Mouse (Mus musculus) adrenal gland, adult 2 months (tissue): Measurements from ENCODE around the gene Ctso. TPM values are rescaled to one million over a fixed set of nuclear protein-coding genes. Genes with fewer than 3 reads are reported as not detected.

Experiments
- DNase-seq: peaks from one replicate; pipeline ENCODE4 v3.0.0; 2021
- long read RNA-seq: library from polyadenylated mRNA; stranded (forward); transcript quantifications from one replicate; pipeline ENCODE4 v2.0.0, GENCODE M21; 2021
- polyA plus RNA-seq: library from polyadenylated mRNA; depleted of rRNA; stranded (reverse); fragments of >200 nt; gene quantifications from 2 replicates; pipeline ENCODE4 v1.2.3, GENCODE M21; 2012; rRNA removed
- total RNA-seq, 2 experiments: library from RNA; stranded (reverse); gene quantifications; 2 replicates each; pipeline ENCODE4 v1.2.3; 2021

Gene Ctso
- total RNA-seq (10 to 100 TPM; 32.6 to 68.2 TPM), polyA plus RNA-seq (9.0 and 10.0 TPM in 2 replicates)
- long read RNA-seq, transcript Ctso-201 (8 exons, 3,468 nt): major isoform, 47 of 53 reads
- long read RNA-seq, partial matches to known transcripts: 1 of 53 reads
- long read RNA-seq, other reads (novel, unspliced or antisense): 4 of 53 reads

- peak; percentile 92 for DNase-seq
These were observed at the start of gene Ctso for GRCm38 (mm10) chr3:81932141-81933101. Gene Ctso, plus strand, starts transcription at chr3:81932601.

DNA sequence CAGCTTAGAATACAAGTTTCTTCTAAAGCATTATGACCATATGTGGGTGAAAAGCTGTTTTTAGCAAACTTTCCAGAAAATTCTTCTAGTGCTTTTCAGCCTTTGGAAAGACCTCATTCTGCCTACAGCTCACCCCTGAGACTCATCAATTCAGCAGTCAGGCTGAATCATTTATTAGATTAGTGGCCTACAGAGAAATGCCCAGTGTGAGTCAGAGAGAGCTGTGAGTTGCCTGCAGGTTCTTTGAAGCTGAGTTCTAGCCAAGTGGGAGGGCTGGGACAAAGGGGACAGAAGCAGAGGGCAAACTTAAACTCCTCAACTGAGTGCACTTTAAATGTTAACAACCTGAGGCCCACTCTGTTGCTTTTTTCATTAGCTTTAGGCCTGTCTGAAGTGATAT lies 48.5 kb upstream of the Ctso start:
- DNase-seq: peak; percentile 75

DNA sequence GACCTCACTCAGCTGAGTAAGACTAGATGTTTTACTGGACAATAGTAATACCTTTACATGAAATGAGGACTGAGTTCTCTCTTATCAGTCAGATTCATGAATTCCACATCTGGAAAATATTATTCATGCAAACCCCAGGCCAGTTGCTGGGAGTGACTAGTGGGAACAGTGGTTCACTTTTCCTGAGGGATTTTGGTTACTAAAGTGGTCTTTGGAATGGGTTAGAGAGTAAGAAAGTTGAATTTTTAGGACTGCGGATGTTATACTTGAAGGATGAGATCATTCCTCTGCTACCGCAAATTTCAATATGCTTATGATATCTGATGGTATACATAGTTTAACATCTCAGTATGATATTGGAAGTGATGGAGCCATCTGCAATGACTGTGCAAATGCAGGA lies 46.8 kb upstream of the Ctso start:
- no peak for DNase-seq

DNA sequence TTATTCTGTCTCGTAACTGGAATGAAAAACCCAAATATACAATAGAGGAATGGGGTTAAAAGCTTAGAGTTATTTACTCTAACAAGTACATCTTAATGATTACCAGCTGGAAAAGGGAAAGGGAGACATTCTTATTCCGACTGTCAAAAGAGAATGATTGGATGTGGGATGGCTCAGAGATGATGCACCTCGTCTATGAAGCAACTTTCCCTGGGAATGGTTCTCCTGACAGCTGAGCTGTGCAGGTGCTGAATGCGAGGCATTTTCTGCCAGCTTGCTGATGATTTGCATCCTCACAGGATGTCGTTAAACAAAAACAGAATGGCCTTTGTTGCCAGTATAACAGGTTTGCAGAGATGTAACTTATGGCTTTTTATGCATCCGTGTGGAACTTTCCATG lies 43.3 kb upstream of the Ctso start:
- DNase-seq: no peak

DNA sequence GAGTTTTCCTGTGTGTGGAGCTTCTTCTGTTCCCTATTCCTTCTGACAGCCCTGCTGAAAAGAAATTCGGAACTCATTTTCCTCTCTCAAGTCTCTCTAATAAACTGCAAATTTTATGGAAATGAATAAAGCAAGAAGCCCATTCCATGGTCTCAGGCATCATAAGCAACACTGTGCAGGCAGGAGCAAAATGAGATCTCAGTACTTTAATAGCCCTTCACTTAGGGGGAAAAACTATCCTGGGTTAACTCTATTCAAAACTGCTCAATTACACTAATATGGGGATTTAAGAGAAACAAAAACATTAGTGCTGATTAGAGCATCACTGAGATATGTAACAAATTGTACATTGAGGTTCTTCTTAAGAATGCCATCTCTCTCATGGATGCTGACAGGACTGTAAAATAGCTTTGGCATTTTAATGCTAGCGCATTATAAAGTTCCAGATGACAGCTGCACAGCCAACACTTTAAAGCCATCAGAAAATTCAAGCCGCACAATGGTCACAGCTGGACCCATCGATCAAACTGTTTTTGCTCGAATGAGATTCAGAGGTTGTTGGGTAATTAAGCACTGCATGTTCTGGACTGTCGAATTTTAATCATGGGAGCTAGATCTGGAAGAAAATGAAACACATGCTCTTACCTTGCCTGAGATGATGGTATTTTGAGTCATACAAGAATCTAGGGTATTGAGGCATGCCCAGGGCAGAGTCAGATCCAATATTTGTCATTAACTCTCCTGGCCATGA lies 21.9 kb upstream of the Ctso start:
- peak; percentile 23 for DNase-seq

- no peak for DNase-seq
These were observed 16.2 kb upstream of the Ctso start for GRCm38 (mm10) chr3:81916030-81916686.

DNA sequence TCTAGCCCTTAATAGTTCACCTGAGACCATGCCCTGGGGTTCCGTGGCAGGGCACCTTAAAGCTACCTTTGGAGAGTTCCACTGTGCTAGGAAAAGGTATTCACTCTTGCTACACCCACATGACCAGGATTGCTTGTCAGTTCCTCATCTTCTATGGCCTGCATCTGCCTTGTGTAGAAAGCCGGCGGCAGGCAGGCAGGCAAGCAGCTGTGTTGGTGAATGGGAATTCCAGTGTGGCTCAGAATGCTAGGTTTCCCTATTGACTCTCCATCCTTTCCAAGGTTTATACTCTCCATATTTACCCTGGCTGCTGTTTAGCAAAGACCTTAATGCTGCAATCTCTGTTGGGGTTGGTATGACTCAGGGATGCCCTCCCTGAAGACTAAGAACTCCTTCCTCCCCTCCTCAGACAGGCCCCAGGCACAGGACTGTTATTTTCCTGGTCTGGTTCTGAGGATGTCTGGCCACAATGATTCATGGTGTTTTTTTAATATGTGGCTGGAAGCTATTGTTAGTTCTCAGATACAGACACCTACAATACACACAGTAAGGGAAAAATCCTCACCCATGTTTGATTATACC lies 15.0 kb upstream of the Ctso start:
- no peak for DNase-seq

GRCm38 (mm10) chr3:81918215-81918614 lies 14.2 kb upstream of the Ctso start:
- no peak for DNase-seq

- DNase-seq: no peak
These were observed 12.7 kb upstream of the Ctso start for GRCm38 (mm10) chr3:81919681-81920080.

- DNase-seq: peak; percentile 48
These were observed 9.5 kb upstream of the Ctso start for GRCm38 (mm10) chr3:81922910-81923309.

- DNase-seq: peak; percentile 42
These were observed 7.5 kb upstream of the Ctso start for GRCm38 (mm10) chr3:81924931-81925330.

- no peak for DNase-seq
These were observed 6.5 kb upstream of the Ctso start for GRCm38 (mm10) chr3:81925856-81926255.

GRCm38 (mm10) chr3:81926764-81927325 lies 5.6 kb upstream of the Ctso start:
- no peak for DNase-seq

- DNase-seq: no peak
These were observed 3.3 kb upstream of the Ctso start for GRCm38 (mm10) chr3:81929073-81929472.

DNA sequence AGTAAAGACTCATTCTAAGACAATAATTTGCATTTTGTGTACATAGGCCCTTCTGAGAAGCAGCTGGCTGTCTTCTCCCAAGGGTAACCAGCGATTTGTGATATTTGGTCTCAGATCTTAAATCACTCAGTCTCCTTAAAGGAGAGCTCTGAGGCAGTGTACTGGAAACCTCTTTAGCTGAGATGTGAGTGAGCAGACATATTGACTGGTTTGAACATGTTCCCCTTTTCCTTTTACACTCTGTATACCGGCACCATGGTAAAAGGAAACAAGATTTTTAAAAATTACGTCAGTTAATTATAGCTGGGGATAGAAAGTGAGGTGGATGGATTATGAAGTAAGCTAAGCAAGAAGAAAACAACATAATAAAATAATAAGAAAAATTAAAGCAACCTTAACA lies 706 bp upstream of the Ctso start:
- DNase-seq: no peak

DNA sequence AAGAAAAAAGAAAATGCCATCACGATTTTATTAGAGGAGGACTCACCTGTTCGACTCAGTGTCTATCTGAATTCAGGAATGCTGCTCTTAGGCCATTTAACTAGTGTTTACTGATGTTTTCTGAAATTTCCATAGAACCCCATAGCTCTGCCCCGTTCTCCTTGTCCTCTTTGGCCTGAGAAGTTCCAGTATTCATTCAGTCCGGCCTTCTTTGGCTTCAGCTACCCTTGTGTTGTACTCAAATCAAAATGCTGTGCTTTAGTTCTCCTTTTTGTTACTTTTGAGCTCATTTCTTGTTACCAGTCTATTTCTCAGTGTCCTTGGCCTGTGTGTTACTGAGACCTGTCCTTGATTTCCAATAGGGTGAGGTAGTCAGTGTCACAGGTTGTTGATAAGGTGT lies 947 bp downstream of the Ctso start:
- no peak for DNase-seq

DNA sequence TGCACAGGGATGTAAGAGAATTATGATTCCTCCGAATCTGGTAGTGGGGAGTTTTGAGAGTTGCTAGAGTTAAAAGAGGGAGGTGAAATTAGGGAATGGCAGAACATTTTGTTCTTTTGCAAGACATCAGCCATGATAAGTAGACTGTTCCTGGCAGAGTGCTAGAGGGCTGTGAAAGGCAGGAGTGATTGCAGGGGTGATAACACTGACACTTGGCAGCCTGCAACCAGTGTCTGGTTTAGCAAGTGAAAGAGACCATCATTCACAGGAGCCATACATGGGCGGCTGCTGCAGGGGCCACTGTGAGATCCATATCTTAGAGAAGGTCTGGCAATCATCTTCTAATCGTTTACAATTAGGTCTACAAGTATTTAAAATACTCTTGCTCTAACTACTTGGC lies 6.5 kb downstream of the Ctso start:
- DNase-seq: peak; percentile 50

DNA sequence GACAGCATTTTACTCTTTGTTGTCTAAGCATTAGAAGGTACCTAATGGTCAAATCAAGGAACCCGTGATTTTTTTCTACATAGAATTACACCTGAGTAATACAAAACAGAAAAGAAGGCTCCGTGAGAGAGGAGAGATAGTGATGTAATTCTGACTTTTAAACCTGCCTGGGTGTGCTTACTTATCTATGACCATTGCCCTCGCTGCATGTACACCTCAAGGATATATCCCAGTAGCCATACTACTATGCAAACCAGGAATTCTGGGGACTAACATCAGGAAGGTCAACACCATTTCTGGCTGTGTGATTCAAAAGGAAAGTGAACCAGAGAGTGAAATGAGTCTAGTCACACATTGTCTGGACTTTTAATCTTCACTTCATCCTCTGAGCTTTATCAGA lies 9.9 kb downstream of the Ctso start:
- no peak for DNase-seq

- DNase-seq: no peak
These were observed 10.7 kb downstream of the Ctso start for GRCm38 (mm10) chr3:81943097-81943496.

DNA sequence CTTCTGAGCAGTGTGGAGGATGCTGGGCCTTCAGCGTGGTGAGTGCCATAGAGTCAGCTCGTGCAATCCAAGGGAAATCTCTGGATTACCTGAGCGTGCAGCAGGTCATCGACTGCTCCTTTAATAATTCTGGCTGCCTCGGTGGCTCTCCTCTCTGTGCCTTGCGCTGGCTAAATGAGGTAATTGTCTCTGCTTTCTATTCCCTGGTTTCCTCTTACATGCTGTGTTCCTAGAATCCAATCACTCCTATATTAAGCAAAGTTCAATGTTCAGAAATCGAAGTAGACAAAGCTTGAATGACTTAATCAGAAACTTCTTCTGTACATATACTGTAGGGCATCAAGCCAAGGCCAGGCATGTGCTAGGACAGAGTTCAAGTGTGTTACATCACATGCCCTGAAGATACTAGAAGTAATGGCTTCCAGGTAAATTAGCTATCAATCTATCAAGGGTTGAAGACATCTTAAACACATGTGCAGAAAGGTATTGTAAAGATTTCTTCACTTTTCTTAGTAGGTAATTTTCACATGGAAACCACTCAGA lies 12.5 kb downstream of the Ctso start:
- DNase-seq: no peak

DNA sequence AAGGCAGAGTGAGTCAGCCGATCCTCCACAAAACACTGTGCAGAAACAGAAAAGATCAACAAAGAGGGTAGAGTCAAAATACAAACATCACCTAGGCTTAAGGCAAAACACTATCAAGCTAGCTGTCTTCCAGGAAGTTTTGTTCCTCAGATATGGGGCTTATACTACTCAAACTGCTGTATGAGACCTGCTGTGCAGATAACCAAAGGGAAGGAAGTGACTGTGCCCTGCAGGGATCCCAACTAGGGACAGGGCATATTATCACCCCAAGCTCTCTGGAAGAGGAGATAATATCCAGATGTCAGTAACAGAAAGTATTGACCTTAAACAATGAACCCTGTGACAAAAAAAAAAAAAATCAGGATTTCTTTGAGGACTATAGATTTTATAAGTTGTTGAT lies 16.6 kb downstream of the Ctso start:
- no peak for DNase-seq
